In the genomic region with DNA sequence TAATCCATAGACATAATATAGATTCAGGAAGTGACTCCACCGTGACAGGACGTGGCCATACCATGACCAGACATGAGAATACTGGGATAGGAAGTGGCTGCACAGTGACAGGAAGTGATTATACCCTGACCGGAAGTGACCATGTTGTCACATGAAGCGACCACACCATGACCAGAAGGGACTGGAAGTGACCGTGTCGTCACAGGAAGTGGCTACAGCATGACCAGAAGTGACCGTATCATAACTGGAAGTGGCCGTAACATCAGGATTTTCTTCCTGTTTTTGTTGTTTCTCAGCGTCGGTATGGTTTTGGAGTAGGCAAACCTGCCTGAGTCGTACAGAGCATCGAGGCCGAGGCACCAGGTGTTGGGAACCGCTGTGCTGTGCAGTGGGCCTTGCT, we compare ENCODE assay signal across 14 mouse cellular contexts. TPM values are rescaled to one million over a fixed set of nuclear protein-coding genes. Genes with fewer than 3 reads are reported as not detected.
DNase-seq lines count a peak whose midpoint lies in the region; ATAC-seq and TF ChIP-seq lines count a peak whose summit lies in the region.
"Had no signal": no experiment of that assay in that cellular context is flagged by ENCODE, and none has a peak within 500 bp of the region (broad histone marks: within the 10 kb centered on the region; RNA-seq: fewer than 3 reads in every experiment).

No protein-coding gene starts in this region.

- DNase-seq in hindbrain, embryonic 11.5 days (ENCODE audit: low spot score), result peak; percentile 34
- no peak for DNase-seq in hindbrain, postnatal 0 days (ENCODE audit: low spot score)
- DNase-seq in testis, postnatal 14 days (ENCODE audit: low spot score), result no peak
- DNase-seq in lung, postnatal 36 days, result peak; percentile 56
- DNase-seq in cerebellum, postnatal 25 days, result no peak
- no peak for DNase-seq in cerebellum, adult 11 months
- DNase-seq: cerebellum, postnatal 36 days; layer of hippocampus, postnatal 36 days; thymus, postnatal 14 days had no signal

- H3K4me1 ChIP-seq in hindbrain, embryonic 11.5 days (replicated peaks; ENCODE audit: control insufficient read depth, insufficient read depth, low read length), result no peaks in the 10 kb centered on the region
- no peaks in the 10 kb centered on the region for H3K4me1 ChIP-seq in hindbrain, postnatal 0 days (ENCODE audit: insufficient read depth, low read length)
- peaks cover 6% of the 10 kb centered on the region for H3K4me1 ChIP-seq in testis, adult 2 months (ENCODE audit: control insufficient read depth, insufficient read depth, low read length)

- H3K27me3 ChIP-seq in hindbrain, embryonic 11.5 days (ENCODE audit: control insufficient read depth, insufficient read depth, low read length), result no peaks in the 10 kb centered on the region
- H3K27me3 ChIP-seq in hindbrain, postnatal 0 days (ENCODE audit: insufficient read depth, low read length), result no peaks in the 10 kb centered on the region
- H3K27me3 ChIP-seq in testis, adult 2 months (ENCODE audit: control insufficient read depth, insufficient read depth, low read length), result no peaks in the 10 kb centered on the region
- H3K27me3 ChIP-seq: heart, embryonic 13.5 days had no signal

- no peak for TF ChIP-seq POLR2A in testis, adult 2 months (IDR thresholded peaks at IDR 0.05; ENCODE audit: control insufficient read depth, low read depth, low read length)

- H3K9ac ChIP-seq in hindbrain, embryonic 11.5 days (ENCODE audit: low read depth, low read length), result no peak overlapping the region
- no peak overlapping the region for H3K9ac ChIP-seq in hindbrain, postnatal 0 days (replicated peaks; ENCODE audit: low read length)
- H3K9ac ChIP-seq: heart, embryonic 13.5 days; liver, embryonic 14.5 days had no signal

- no peak for ATAC-seq in hindbrain, embryonic 11.5 days (ENCODE audit: low FRiP score)
- no peak for ATAC-seq in hindbrain, postnatal 0 days

- H3K4me3 ChIP-seq in hindbrain, embryonic 11.5 days (ENCODE audit: low read depth, low read length), result no peak overlapping the region
- no peak overlapping the region for H3K4me3 ChIP-seq in hindbrain, postnatal 0 days (ENCODE audit: low read length)
- peak overlapping the region; percentile 82 for H3K4me3 ChIP-seq in testis, adult 2 months (ENCODE audit: control insufficient read depth, low read depth, low read length)
- H3K4me3 ChIP-seq: heart, embryonic 13.5 days had no signal

- no peak for TF ChIP-seq CTCF in hindbrain, postnatal 0 days (IDR thresholded peaks at IDR 0.05; ENCODE audit: low read depth)
- no peak for TF ChIP-seq CTCF in testis, adult 2 months (IDR thresholded peaks at IDR 0.05; ENCODE audit: control insufficient read depth, insufficient read depth, insufficient replicate concordance, low read depth, low read length)

- H3K9me3 ChIP-seq in hindbrain, embryonic 11.5 days (ENCODE audit: control insufficient read depth, low read length), result no peaks in the 10 kb centered on the region
- H3K9me3 ChIP-seq in hindbrain, postnatal 0 days (ENCODE audit: low read length), result no peaks in the 10 kb centered on the region
- H3K9me3 ChIP-seq: heart, embryonic 13.5 days had no signal

- no peak overlapping the region for H3K27ac ChIP-seq in hindbrain, embryonic 11.5 days (ENCODE audit: low read depth, low read length)
- H3K27ac ChIP-seq in hindbrain, postnatal 0 days, result no peak overlapping the region
- H3K27ac ChIP-seq in testis, adult 2 months (ENCODE audit: control insufficient read depth, insufficient read depth, low read depth, low read length), result no peak overlapping the region
- H3K27ac ChIP-seq: heart, embryonic 13.5 days; liver, embryonic 14.5 days had no signal

- H3K4me2 ChIP-seq in hindbrain, embryonic 11.5 days (replicated peaks; ENCODE audit: low read depth, low read length), result no peak overlapping the region
- no peak overlapping the region for H3K4me2 ChIP-seq in hindbrain, postnatal 0 days (ENCODE audit: low read depth, low read length)
- H3K4me2 ChIP-seq: heart, embryonic 13.5 days had no signal

- H3K36me3 ChIP-seq in hindbrain, embryonic 11.5 days (ENCODE audit: control insufficient read depth, insufficient read depth, low read length), result no peaks in the 10 kb centered on the region
- no peaks in the 10 kb centered on the region for H3K36me3 ChIP-seq in hindbrain, postnatal 0 days (ENCODE audit: insufficient read depth, low read length)
- no peaks in the 10 kb centered on the region for H3K36me3 ChIP-seq in testis, adult 2 months (ENCODE audit: control insufficient read depth, insufficient read depth, low read length)
- H3K36me3 ChIP-seq: heart, embryonic 13.5 days had no signal

- WGBS in hindbrain, embryonic 11.5 days, result 93% methylated on average over 14 of the region's 14 CpGs
- 95% methylated on average over 14 of the region's 14 CpGs for WGBS in hindbrain, postnatal 0 days

RNA-seq across cellular contexts. Expression of a gene that starts 37.0 kb away (rescaled TPM):
- 68.2 and 70.2 TPM in 2 replicates for polyA plus RNA-seq in hindbrain, embryonic 11.5 days (2014; fragmentation: Nextera tagmentation; extraction: Ambion mirVana)
- 118 and 133 TPM in 2 replicates for total RNA-seq in hindbrain, postnatal 0 days (2014; rRNA removed)
- polyA plus RNA-seq in hindbrain, postnatal 0 days (2015; fragmentation: Nextera tagmentation; extraction: Ambion mirVana), result 31.1 and 34.5 TPM in 2 replicates
- polyA plus RNA-seq in testis, adult 2 months (2012; rRNA removed), result 29.4 and 32.2 TPM in 2 replicates

RNA-seq across cellular contexts. Expression of a gene that starts 38.1 kb away (rescaled TPM):
- polyA plus RNA-seq in hindbrain, embryonic 11.5 days (2014; fragmentation: Nextera tagmentation; extraction: Ambion mirVana), result not detected in 2 replicates
- not detected in 2 replicates for total RNA-seq in hindbrain, postnatal 0 days (2014; rRNA removed)
- 0.09 TPM in 1 of 2 replicates, not detected in the other for polyA plus RNA-seq in hindbrain, postnatal 0 days (2015; fragmentation: Nextera tagmentation; extraction: Ambion mirVana)
- polyA plus RNA-seq in testis, adult 2 months (2012; rRNA removed), result 0.84 and 14.4 TPM in 2 replicates
- total RNA-seq: layer of hippocampus, postnatal 36 days had no signal
- polyA plus RNA-seq: heart, embryonic 13.5 days; kidney, embryonic 14.5 days; neural tube, embryonic 11.5 days had no signal

Comparison
In these comparisons a context has a peak if more than half of its experiments do, and no peak if none do; other contexts are left out.
1. DNase-seq: peak in hindbrain, embryonic 11.5 days (single experiment) and lung, postnatal 36 days (single experiment); none in hindbrain, postnatal 0 days (single experiment), testis, postnatal 14 days (single experiment), cerebellum, postnatal 25 days (0 of 2) and cerebellum, adult 11 months (single experiment).